Mouse (Mus musculus): ENCODE measurements around the gene Asb17.

- no peak for TF ChIP-seq CTCF (IDR thresholded peaks at IDR 0.05; ENCODE audit: low read depth, low read length)
- TF ChIP-seq POLR2A (IDR thresholded peaks at IDR 0.05; ENCODE audit: borderline replicate concordance, low read depth, low read length), result no peak
These were observed 9.9 kb upstream of the Asb17 start for GRCm38 (mm10) chr3:153834071-153834470.

All from bone marrow macrophage, adult 2 months (primary cell).